8 mouse cellular contexts compared by ENCODE assay signal in the genomic region with DNA sequence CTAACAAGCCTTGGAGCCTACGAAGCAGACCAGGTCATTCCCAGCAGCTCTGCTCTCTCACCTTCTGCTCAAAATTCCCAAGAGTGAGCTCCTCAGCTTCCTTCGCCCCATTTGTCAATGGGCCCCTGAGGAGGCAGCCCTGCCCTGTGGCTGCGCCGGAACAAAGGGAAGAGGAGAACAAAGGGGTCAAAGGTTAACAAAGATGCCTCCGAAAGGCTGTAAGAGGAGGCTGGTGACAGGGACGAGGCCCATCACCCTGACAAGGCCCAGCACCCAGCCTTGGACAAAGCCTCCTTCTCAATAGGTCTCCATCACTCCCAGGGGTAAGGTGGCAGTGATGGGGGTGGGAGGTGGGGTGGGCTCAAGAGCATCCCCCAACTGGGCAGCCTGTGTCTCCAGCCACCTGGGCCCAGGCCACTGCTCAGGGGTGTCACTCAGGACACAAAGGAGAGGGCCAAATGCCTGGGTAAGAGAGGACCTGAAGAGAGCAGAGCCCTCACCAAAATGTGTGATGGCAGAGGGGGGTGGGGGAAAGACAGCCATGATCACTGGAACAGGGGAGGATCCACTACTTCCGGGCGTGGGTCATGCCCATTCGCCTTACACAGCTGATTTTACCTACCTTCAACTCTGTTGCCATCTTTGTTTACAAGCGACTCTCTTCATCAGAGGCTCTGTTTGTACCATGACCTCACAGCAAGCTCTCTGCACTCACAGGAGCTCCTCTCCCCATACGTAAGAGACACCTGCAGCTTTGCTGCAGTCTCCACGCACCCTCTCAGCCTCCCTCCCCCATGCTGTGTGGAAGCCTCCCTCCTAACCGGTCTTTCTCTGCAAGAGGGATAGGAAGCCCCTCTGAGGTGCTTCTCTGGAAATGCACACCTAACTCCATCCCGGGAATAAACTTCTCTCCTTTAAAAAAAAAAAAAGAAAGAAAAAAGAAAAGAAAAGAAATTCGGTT. TPM values are rescaled to one million over a fixed set of nuclear protein-coding genes. Genes with fewer than 3 reads are reported as not detected.
DNase-seq lines count a peak whose midpoint lies in the region; ATAC-seq and TF ChIP-seq lines count a peak whose summit lies in the region.

No protein-coding gene starts in this region.

- TF ChIP-seq EP300 in stomach, postnatal 0 days (optimal IDR thresholded peaks at IDR 0.05): no peak

- no peaks in the 10 kb centered on the region for H3K36me3 ChIP-seq in midbrain, embryonic 11.5 days (ENCODE audit: control insufficient read depth, insufficient read depth, low read length)
- no peaks in the 10 kb centered on the region for H3K36me3 ChIP-seq in midbrain, postnatal 0 days (ENCODE audit: insufficient read depth, low read length)
- H3K36me3 ChIP-seq in limb, embryonic 15.5 days: no peaks in the 10 kb centered on the region
- H3K36me3 ChIP-seq in stomach, postnatal 0 days (ENCODE audit: control insufficient read depth, insufficient read depth, low read length): no peaks in the 10 kb centered on the region

- H3K27ac ChIP-seq in midbrain, embryonic 11.5 days (ENCODE audit: low read depth, low read length): no peak overlapping the region
- H3K27ac ChIP-seq in midbrain, postnatal 0 days (ENCODE audit: low read depth, low read length): no peak overlapping the region
- peak overlapping the region; percentile 72 for H3K27ac ChIP-seq in limb, embryonic 15.5 days
- peak overlapping the region; percentile 45; the same call in 1 of the 2 replicates for H3K27ac ChIP-seq in stomach, postnatal 0 days (replicated peaks)

- no peak overlapping the region for H3K4me3 ChIP-seq in midbrain, embryonic 11.5 days (ENCODE audit: low read depth, low read length)
- H3K4me3 ChIP-seq in midbrain, postnatal 0 days (ENCODE audit: low read depth, low read length): no peak overlapping the region
- H3K4me3 ChIP-seq in limb, embryonic 15.5 days: no peak overlapping the region
- H3K4me3 ChIP-seq in stomach, postnatal 0 days (ENCODE audit: low read depth, low read length): no peak overlapping the region

- no peak overlapping the region for H3K4me2 ChIP-seq in midbrain, embryonic 11.5 days
- no peak overlapping the region for H3K4me2 ChIP-seq in midbrain, postnatal 0 days (ENCODE audit: low read depth, low read length, poor library complexity, severe bottlenecking)
- no peak overlapping the region for H3K4me2 ChIP-seq in limb, embryonic 15.5 days
- no peak overlapping the region for H3K4me2 ChIP-seq in stomach, postnatal 0 days (replicated peaks; ENCODE audit: low read depth)

- H3K27me3 ChIP-seq in midbrain, embryonic 11.5 days (ENCODE audit: control insufficient read depth, insufficient read depth, low read length): peaks cover 3% of the 10 kb centered on the region
- no peaks in the 10 kb centered on the region for H3K27me3 ChIP-seq in midbrain, postnatal 0 days (ENCODE audit: insufficient read depth, low read length)
- H3K27me3 ChIP-seq in limb, embryonic 15.5 days: no peaks in the 10 kb centered on the region
- no peaks in the 10 kb centered on the region for H3K27me3 ChIP-seq in stomach, postnatal 0 days (ENCODE audit: control insufficient read depth, insufficient read depth, low read length)

- H3K9ac ChIP-seq in midbrain, embryonic 11.5 days (ENCODE audit: low read length): no peak overlapping the region
- H3K9ac ChIP-seq in midbrain, postnatal 0 days (replicated peaks; ENCODE audit: low read length, poor library complexity, severe bottlenecking): no peak overlapping the region
- no peak overlapping the region for H3K9ac ChIP-seq in limb, embryonic 15.5 days
- H3K9ac ChIP-seq in stomach, postnatal 0 days (ENCODE audit: low read length): no peak overlapping the region

- peak; percentile 43 for ATAC-seq in midbrain, embryonic 11.5 days (ENCODE audit: low FRiP score)
- no peak for ATAC-seq in midbrain, postnatal 0 days (ENCODE audit: low FRiP score)
- ATAC-seq in limb, embryonic 15.5 days (ENCODE audit: insufficient number of reproducible peaks, low FRiP score, low TSS enrichment, low read depth): no peak
- no peak; the same call in 1 of the 2 replicates for ATAC-seq in stomach, postnatal 0 days (ENCODE audit: low FRiP score, low TSS enrichment)

- TF ChIP-seq CTCF in midbrain, postnatal 0 days (IDR thresholded peaks at IDR 0.05): no peak
- TF ChIP-seq CTCF in stomach, postnatal 0 days (IDR thresholded peaks at IDR 0.05; ENCODE audit: low read depth): no peak

- intact Hi-C loops in heart, postnatal 25 days (cut with DNase I): no loop called here

- H3K4me1 ChIP-seq in midbrain, embryonic 11.5 days (ENCODE audit: control insufficient read depth, insufficient read depth, low read length): peaks cover 31% of the 10 kb centered on the region
- no peaks in the 10 kb centered on the region for H3K4me1 ChIP-seq in midbrain, postnatal 0 days (ENCODE audit: insufficient read depth, low read length)
- H3K4me1 ChIP-seq in limb, embryonic 15.5 days: peaks cover 80% of the 10 kb centered on the region
- H3K4me1 ChIP-seq in stomach, postnatal 0 days (replicated peaks; ENCODE audit: control insufficient read depth, insufficient read depth): peaks cover 22% of the 10 kb centered on the region

- DNase-seq in heart, adult 11 months: peak; percentile 90
- DNase-seq in heart, postnatal 25 days (ENCODE audit: low spot score): no peak
- DNase-seq in midbrain, embryonic 11.5 days (ENCODE audit: low spot score, missing footprints): peak; percentile 92
- DNase-seq in midbrain, postnatal 0 days (ENCODE audit: low spot score): no peak
- DNase-seq in stomach, postnatal 0 days (ENCODE audit: low spot score): no peak
- no peak for DNase-seq in cerebellum, adult 18-20 months
- no peak for DNase-seq in cerebellum, postnatal 36 days

- no peaks in the 10 kb centered on the region for H3K9me3 ChIP-seq in midbrain, embryonic 11.5 days (ENCODE audit: control insufficient read depth, low read length)
- H3K9me3 ChIP-seq in midbrain, postnatal 0 days (ENCODE audit: low read length): no peaks in the 10 kb centered on the region
- no peaks in the 10 kb centered on the region for H3K9me3 ChIP-seq in limb, embryonic 15.5 days
- H3K9me3 ChIP-seq in stomach, postnatal 0 days (ENCODE audit: control insufficient read depth, low read length): no peaks in the 10 kb centered on the region

- 7% methylated on average over 15 of the region's 15 CpGs for WGBS in midbrain, embryonic 11.5 days
- 35% methylated on average over 15 of the region's 15 CpGs for WGBS in midbrain, postnatal 0 days
- 53% methylated on average over 15 of the region's 15 CpGs for WGBS in limb, embryonic 15.5 days
- WGBS in stomach, postnatal 0 days: 60% methylated on average over 15 of the region's 15 CpGs

RNA-seq across cellular contexts. Expression of gene Ror2, which starts 51.8 kb away (rescaled TPM):
- 1 to 10 TPM; 1.5 to 1.8 TPM for total RNA-seq in heart, postnatal 25 days (2021)
- polyA plus RNA-seq in midbrain, embryonic 11.5 days (2014; fragmentation: Nextera tagmentation; extraction: Ambion mirVana): 3.4 and 4.8 TPM in 2 replicates
- total RNA-seq in midbrain, postnatal 0 days (2014; rRNA removed): 5.2 and 5.8 TPM in 2 replicates
- 2.0 TPM in 2 replicates for polyA plus RNA-seq in midbrain, postnatal 0 days (2015; fragmentation: Nextera tagmentation; extraction: Ambion mirVana)
- polyA plus RNA-seq in limb, embryonic 15.5 days (2015; fragmentation: Nextera tagmentation; extraction: Ambion mirVana): 17.4 and 21.7 TPM in 2 replicates
- polyA plus RNA-seq in stomach, postnatal 0 days (2015; fragmentation: Nextera tagmentation; extraction: Ambion mirVana): 5.7 and 6.9 TPM in 2 replicates

Comparison
In these comparisons a context has a peak if more than half of its experiments do, and no peak if none do; other contexts are left out.
1. DNase-seq: peak in heart, adult 11 months (single experiment) and midbrain, embryonic 11.5 days (single experiment); none in heart, postnatal 25 days (single experiment), midbrain, postnatal 0 days (single experiment), stomach, postnatal 0 days (single experiment), cerebellum, adult 18-20 months (0 of 2) and cerebellum, postnatal 36 days (0 of 2).
2. H3K27ac ChIP-seq: peak in limb, embryonic 15.5 days (single experiment) and stomach, postnatal 0 days (single experiment); none in midbrain, embryonic 11.5 days (single experiment) and midbrain, postnatal 0 days (single experiment).